Mouse (Mus musculus) embryonic fibroblast, embryonic 13.5 days (primary cell): ENCODE measurements around the gene Fam184a.

ENCODE experiments used
- CTCF ChIP-seq: IDR thresholded peaks from 2 replicates; pipeline ENCODE4 v1.5.1; 2011; ENCODE audit warnings: mild to moderate bottlenecking, control low read depth, low read length, moderate library complexity, borderline replicate concordance; ENCODE audit not compliant: insufficient read depth
- POLR2A ChIP-seq: IDR thresholded peaks from 2 replicates; pipeline ENCODE4 v1.6.1; 2011; ENCODE audit warnings: low read depth, mild to moderate bottlenecking, control low read depth, low read length, moderate library complexity

DNA sequence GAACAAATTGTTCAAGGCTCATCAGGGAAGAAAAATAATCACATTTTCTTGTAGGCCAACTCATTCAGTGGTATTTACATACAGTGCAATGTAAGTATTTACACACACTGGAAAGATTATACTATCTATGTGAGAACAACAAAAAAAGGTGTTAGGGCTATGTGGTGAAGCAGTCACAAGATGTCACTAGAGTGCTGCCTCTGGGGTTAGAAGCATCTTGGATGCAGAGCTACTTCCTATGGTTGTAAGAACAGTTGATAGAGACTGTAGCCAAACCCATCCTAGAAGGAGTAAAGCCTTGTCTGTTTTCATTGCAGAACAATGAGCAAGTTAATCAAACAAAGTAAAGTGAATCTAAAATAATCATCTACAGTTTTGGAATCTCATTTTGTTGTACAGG lies 109.4 kb downstream of the Fam184a start:
- TF ChIP-seq POLR2A (no peak), CTCF (no peak)
